Mouse (Mus musculus) MEL (cell line): ENCODE measurements around the gene Pttg1ip.
A peak's percentile ranks its signal among the peaks of the same experiment; 100 is the strongest.

Experiments
- CTCF ChIP-seq, 3 experiments: IDR thresholded peaks in 2 of 3; conservative IDR thresholded peaks in 1 of 3; 2 replicates each; pipeline ENCODE4 v1.5.1; 2011 to 2012; ENCODE audit warnings: low read length in 3 of 3, low read depth in 2 of 3, mild to moderate bottlenecking in 2 of 3, improper control_type of control experiment in 1 of 3, inconsistent platforms in 1 of 3, mixed read lengths in 1 of 3, moderate library complexity in 1 of 3; ENCODE audit not compliant: control insufficient read depth in 1 of 3, insufficient read depth in 1 of 3, poor library complexity in 1 of 3, severe bottlenecking in 1 of 3
- EP300 ChIP-seq, 2 experiments: IDR thresholded peaks; 2 replicates each; pipeline ENCODE4 v1.6.1; 2011; ENCODE audit warnings: improper control_type of control experiment in 2 of 2, low read length in 2 of 2, low read depth in 1 of 2, mild to moderate bottlenecking in 1 of 2
- POLR2A ChIP-seq, 2 experiments: IDR thresholded peaks; 2 replicates each; pipeline ENCODE4 v1.6.1; 2011 to 2012; ENCODE audit warnings: low read length in 2 of 2, mild to moderate bottlenecking in 2 of 2, control low read depth in 1 of 2, improper control_type of control experiment in 1 of 2, low read depth in 1 of 2, moderate library complexity in 1 of 2; ENCODE audit not compliant: control insufficient read depth in 1 of 2, insufficient read depth in 1 of 2, poor library complexity in 1 of 2
- TAL1 ChIP-seq: IDR thresholded peaks from 2 replicates; pipeline ENCODE4 v1.6.1; 2012; ENCODE audit warnings: mild to moderate bottlenecking, inconsistent platforms, low read length, moderate library complexity, mixed read lengths

DNA sequence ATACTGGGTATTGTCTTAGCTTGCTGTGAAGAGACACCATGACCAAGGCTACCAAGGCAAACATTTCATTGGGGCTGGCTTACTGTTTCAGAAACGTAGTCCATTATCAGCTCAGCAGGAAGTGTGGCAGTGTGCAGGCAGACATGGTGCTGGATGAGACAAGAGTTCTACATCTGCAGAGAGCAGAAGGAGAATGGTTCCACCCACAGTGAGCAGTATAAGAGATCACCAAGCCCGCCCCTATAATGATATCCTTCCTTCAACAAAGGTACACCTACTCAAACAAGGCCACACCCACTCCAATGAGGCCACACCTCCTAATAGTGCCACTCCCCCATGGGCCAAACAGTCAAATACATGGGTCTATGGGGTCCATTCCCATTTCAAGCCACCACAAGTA, 20.0 kb upstream of the Pttg1ip start:
- TF ChIP-seq EP300 (IDR thresholded peaks at IDR 0.05; ENCODE audit: low read depth in 1 of 2, low read length in 2 of 2) (0 out of 4 replicates have a peak, but pooled peaks of 1 of the 2 experiments have one; percentile 20), CTCF (IDR thresholded peaks at IDR 0.05 in 2 of 3, conservative IDR thresholded peaks at IDR 0.05 in 1 of 3; ENCODE audit: control insufficient read depth in 1 of 3, insufficient read depth in 1 of 3, low read depth in 2 of 3, low read length in 3 of 3, poor library complexity in 1 of 3, severe bottlenecking in 1 of 3) (no peak), POLR2A (IDR thresholded peaks at IDR 0.05; ENCODE audit: control insufficient read depth in 1 of 2, insufficient read depth in 1 of 2, low read depth in 1 of 2, low read length in 2 of 2, poor library complexity in 1 of 2) (no peak; a peak in 1 of 4 replicates), TAL1 (peak; percentile 41; the same call in 1 of the 2 replicates)
